Mouse (Mus musculus) urinary bladder, postnatal 14 days (tissue): ENCODE results near the gene Irak3.

Experiments used
- DNase-seq: peaks from one replicate; pipeline ENCODE4 v3.0.0; 2021; ENCODE audit warnings: low spot score

Gene Irak3

DNA sequence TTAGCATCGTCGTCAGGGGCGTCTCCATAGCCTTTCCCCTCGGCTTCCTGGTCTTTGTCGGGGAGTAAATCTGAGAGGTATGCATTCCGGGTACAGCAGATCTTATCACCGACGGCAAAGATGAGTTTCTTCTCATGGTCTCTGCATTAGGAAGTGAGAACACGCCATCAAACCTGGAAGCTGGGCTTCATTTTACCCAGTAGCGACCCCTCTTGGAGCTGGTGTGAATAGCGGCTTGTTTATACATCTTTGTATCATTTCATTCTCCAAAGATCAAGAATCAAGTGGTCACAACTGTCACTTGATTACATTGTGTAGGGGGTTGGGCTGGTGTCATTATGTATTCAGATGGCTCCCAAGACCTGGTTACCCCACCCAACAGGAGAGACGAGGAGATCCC lies 109.4 kb downstream of the Irak3 start:
- DNase-seq, result no peak
